Mouse (Mus musculus) kidney, embryonic 15.5 days (tissue): Measurements from ENCODE around the gene Rgs12. TPM values are rescaled to one million over a fixed set of nuclear protein-coding genes. Genes with fewer than 3 reads are reported as not detected.

Source experiments
- ATAC-seq: fragments of 200-750 bp; cut with Nextera tagmentation; replicated peaks from 2 replicates; pipeline ENCODE4 v1.8.0; 2017; ENCODE audit warnings: moderate TSS enrichment; ENCODE audit not compliant: low FRiP score
- H3K27ac ChIP-seq: fragments of 300-500 bp; sonication (generic); 2 replicates; pipeline ENCODE4 v1.5.1; 2015; ENCODE audit warnings: mild to moderate bottlenecking, inconsistent platforms
- H3K27me3 ChIP-seq: fragments of 300-500 bp; sonication (generic); 2 replicates; pipeline ENCODE4 v1.6.1; 2015; ENCODE audit warnings: inconsistent platforms
- H3K36me3 ChIP-seq: fragments of 300-500 bp; sonication (generic); 2 replicates; pipeline ENCODE4 v1.6.1; 2015; ENCODE audit warnings: inconsistent platforms
- H3K4me1 ChIP-seq: fragments of 300-500 bp; sonication (generic); 2 replicates; pipeline ENCODE4 v1.6.1; 2015; ENCODE audit warnings: inconsistent platforms
- H3K4me2 ChIP-seq: fragments of 300-500 bp; sonication (generic); 2 replicates; pipeline ENCODE4 v1.6.1; 2015; ENCODE audit warnings: moderate library complexity, mild to moderate bottlenecking, inconsistent platforms
- H3K4me3 ChIP-seq: fragments of 300-500 bp; sonication (generic); replicated peaks from 2 replicates; pipeline ENCODE4 v1.5.1; 2015; ENCODE audit warnings: mild to moderate bottlenecking, inconsistent platforms
- H3K9ac ChIP-seq: fragments of 300-500 bp; sonication (generic); 2 replicates; pipeline ENCODE4 v1.6.1; 2015; ENCODE audit warnings: mild to moderate bottlenecking, inconsistent platforms
- H3K9me3 ChIP-seq: fragments of 300-500 bp; sonication (generic); replicated peaks from 2 replicates; pipeline ENCODE4 v1.6.1; 2016; ENCODE audit warnings: inconsistent platforms
- WGBS: fragments of 180-500 bp; shearing (Covaris S2); methylation state at CpG from one replicate; pipeline ENCODE4 v1.1.7; 2015; ENCODE audit warnings: mixed read lengths; 5-methylcytosine and 5-hydroxymethylcytosine counted together
- polyA plus RNA-seq: library from polyadenylated mRNA; unstranded; fragments of >200 nt; fragmentation: Nextera tagmentation; extraction: Ambion mirVana; gene quantifications from 2 replicates; pipeline ENCODE4 v1.2.1, GENCODE M21; 2015

Rgs12 gene
- polyA plus RNA-seq, 1 experiment from 2014 or later, result 35.2 TPM

DNA sequence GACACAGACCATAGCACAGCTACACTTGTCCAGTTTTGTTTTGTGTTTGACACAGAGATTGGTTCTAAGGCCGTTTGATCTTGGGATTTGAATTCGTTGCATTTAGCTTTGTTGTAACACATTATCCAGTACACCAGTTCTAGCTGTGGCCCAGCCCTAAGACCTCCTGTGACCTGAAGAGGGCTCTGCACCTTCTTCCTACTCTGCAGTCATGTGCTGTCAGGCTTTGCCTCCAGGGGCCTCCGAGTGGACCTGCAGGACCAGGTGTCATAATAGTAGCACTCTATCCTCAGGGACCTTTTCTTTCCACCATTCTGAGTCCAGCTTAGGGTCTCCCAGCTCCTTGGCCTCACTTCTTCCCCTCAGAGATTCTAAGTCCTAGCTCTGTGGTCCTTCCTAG, 23.2 kb downstream of the Rgs12 start:
- no peaks in the 10 kb centered on the region for H3K27me3 ChIP-seq
- H3K4me1 ChIP-seq, result no peaks in the 10 kb centered on the region
- H3K4me2 ChIP-seq, result no peak overlapping the region
- no peak overlapping the region for H3K9ac ChIP-seq
- H3K9me3 ChIP-seq, result no peaks in the 10 kb centered on the region
- no peak overlapping the region for H3K4me3 ChIP-seq
- no peak overlapping the region for H3K27ac ChIP-seq
- 87% methylated on average over 3 of the region's 3 CpGs for WGBS
- no peak for ATAC-seq
- peaks cover 59% of the 10 kb centered on the region for H3K36me3 ChIP-seq

DNA sequence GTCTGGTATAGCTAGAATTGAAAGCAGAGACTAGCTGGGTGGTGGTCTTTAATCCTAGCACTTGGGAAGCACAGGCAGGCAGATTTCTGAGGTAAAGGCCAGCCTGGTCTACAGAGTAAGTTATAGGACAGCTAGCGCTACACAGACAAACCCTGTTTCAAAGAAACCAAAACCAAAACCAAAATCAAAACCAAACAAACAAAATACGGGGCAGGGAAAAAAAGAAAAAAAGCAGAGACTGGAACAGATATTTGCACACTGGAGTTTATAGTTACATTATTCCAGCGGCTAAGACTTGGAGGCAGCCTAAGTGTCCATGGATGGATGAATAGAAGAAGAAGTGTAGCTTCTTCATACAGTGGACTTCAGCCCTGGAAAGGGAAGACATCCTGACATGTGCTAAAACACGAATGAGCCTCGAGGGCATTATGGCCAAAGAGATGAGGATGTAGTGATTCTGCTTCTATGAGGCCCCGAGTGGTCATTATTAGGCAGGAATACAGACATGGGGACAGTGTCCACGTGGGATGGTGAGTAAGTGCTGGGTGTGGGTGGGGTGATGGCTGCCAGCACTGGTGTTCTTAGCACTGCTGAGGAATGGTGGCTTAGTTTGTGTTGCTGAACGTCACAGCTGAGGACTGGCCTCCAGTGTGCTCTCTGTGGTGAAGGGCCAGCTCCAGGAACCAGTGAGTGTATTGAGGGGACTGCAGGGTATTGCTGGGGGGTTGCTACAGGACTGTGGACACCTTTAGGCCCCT, 24.5 kb downstream of the Rgs12 start:
- WGBS, result 84% methylated on average over 8 of the region's 8 CpGs
- ATAC-seq, result no peak
- no peak overlapping the region for H3K4me2 ChIP-seq
- no peaks in the 10 kb centered on the region for H3K27me3 ChIP-seq
- H3K9me3 ChIP-seq, result no peaks in the 10 kb centered on the region
- no peaks in the 10 kb centered on the region for H3K4me1 ChIP-seq
- H3K9ac ChIP-seq, result no peak overlapping the region
- H3K27ac ChIP-seq, result no peak overlapping the region
- H3K4me3 ChIP-seq, result no peak overlapping the region
- peaks cover 56% of the 10 kb centered on the region for H3K36me3 ChIP-seq

DNA sequence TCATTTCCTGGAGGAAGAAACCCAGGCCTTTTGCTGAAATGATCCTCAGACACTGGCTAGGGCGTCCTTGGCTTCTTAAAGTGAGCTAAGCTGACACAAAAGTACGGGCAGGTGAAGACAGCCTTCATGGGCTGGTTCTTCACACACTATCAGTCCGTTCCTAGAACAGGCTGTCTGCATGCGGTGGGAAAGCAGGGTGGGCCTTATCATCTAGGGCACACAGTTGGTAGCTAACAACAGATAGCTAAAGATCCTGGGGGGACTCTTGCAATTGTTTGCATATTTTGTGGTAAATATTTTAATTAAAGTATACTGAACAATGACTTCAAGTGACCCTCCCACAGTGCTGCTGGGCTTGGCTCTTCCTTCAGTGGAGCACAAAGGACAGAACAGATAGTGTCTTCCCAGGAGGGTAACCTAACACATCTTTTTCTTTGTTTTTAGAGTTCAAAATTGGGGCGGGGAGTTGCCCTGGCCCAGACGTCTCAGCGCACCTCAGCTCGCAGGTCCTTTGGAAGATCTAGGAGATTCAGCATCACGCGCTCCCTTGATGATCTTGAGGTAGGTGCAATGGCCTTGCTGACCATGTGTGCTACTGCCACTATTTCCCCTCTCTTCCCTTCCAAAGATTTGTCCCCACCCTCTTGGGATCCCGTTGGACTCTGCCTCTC, 25.7 kb downstream of the Rgs12 start:
- Histone ChIP-seq H3K27ac (no peak overlapping the region), H3K4me1 (peaks cover 4% of the 10 kb centered on the region; the same call in 1 of the 2 replicates), H3K4me3 (no peak overlapping the region), H3K27me3 (no peaks in the 10 kb centered on the region), H3K9me3 (no peaks in the 10 kb centered on the region), H3K4me2 (no peak overlapping the region), H3K9ac (no peak overlapping the region), H3K36me3 (peaks cover 55% of the 10 kb centered on the region)
- WGBS, result 85% methylated on average over 11 of the region's 11 CpGs
- ATAC-seq, result no peak

DNA sequence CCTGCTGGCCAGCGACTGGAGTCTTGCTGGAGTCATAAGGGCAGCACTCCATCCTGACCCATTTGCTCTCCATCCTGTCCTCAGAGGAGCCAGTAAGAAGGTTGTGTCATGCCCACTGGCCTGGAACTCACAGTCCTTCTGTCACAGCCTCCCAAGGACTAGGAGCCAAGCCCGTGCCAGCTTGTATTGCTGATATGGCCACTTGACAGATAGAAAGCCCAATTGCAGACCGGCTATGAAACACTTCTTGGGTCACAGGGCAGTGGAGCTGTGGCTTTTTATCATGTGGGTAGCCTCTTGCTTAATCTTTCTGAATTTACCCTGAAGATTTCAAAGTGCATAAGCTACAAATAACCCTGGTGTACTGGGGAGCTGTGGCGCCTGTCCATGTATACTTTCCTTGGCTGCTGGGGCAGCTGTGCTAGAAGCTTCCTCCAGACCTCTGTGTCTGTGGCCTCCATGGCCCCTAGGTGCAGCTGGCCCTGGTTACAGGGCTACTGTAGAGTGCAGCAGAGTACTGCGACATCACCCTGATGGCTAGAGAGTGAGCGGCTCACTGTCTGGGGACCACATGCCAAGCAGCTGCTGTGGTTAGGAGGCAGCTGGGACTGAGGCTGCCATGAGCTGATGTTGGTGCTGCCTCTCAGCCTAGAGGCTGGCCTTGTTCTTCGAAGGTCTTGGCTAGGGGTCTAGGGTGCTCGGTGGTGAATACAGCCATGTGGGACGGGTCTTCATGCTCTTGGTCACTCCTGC, 27.5 kb downstream of the Rgs12 start:
- Histone ChIP-seq H3K4me3 (no peak overlapping the region), H3K27me3 (no peaks in the 10 kb centered on the region), H3K4me1 (peaks cover 6% of the 10 kb centered on the region; the same call in 1 of the 2 replicates), H3K4me2 (no peak overlapping the region), H3K27ac (no peak overlapping the region), H3K9ac (no peak overlapping the region), H3K9me3 (no peaks in the 10 kb centered on the region), H3K36me3 (peaks cover 49% of the 10 kb centered on the region)
- 90% methylated on average over 9 of the region's 9 CpGs for WGBS
- ATAC-seq, result no peak

DNA sequence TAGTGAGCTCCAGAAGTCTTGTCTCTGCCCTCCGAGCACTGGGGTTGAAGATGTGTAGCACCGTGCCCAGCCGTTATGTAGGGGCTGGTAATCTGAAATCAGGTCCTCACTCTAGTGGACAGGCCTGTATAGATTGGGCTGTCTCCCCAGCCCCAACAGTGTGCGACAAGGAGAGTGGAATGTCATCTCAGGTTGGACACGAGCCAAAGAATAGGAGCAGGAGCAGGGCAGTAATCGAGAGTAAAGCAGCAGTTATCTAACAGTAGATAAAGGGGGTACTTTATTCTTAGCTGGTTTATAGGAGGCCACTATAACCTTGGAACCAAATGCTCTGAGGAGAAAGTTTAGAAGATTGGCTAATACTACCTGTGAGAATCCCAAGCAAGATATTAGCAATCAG, 30.9 kb downstream of the Rgs12 start:
- Histone ChIP-seq H3K4me3 (no peak overlapping the region), H3K4me2 (no peak overlapping the region), H3K27ac (no peak overlapping the region), H3K9me3 (no peaks in the 10 kb centered on the region), H3K4me1 (peaks cover 9% of the 10 kb centered on the region; the same call in 1 of the 2 replicates), H3K36me3 (peaks cover 62% of the 10 kb centered on the region), H3K9ac (no peak overlapping the region), H3K27me3 (no peaks in the 10 kb centered on the region)
- no peak for ATAC-seq
- WGBS, result 72% methylated on average over 6 of the region's 6 CpGs

DNA sequence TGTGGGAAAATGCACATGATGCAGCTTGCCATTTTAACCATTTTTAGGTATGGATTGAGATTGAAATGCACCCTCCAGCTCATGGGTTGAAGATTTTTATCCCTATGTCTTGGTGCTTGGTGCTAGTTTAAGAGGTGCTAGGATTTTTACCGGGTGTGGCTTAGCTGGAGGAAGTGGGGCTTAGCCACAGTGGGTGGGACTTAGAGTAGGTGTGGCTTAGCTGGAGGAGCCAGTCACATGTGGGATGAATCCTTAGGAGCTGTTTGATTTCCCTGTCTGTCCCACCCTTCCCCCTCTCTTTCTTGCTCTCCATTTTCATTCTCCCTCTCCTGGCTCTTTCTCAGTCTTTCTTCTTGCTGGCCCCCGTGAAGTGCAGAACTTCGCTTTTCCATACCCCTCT, 32.5 kb downstream of the Rgs12 start:
- Histone ChIP-seq H3K36me3 (peaks cover 46% of the 10 kb centered on the region), H3K9me3 (no peaks in the 10 kb centered on the region), H3K4me2 (no peak overlapping the region), H3K27ac (no peak overlapping the region), H3K4me1 (peaks cover 9% of the 10 kb centered on the region; the same call in 1 of the 2 replicates), H3K9ac (no peak overlapping the region), H3K27me3 (no peaks in the 10 kb centered on the region), H3K4me3 (no peak overlapping the region)
- WGBS, result 52% methylated on average over 3 of the region's 3 CpGs
- ATAC-seq, result no peak

DNA sequence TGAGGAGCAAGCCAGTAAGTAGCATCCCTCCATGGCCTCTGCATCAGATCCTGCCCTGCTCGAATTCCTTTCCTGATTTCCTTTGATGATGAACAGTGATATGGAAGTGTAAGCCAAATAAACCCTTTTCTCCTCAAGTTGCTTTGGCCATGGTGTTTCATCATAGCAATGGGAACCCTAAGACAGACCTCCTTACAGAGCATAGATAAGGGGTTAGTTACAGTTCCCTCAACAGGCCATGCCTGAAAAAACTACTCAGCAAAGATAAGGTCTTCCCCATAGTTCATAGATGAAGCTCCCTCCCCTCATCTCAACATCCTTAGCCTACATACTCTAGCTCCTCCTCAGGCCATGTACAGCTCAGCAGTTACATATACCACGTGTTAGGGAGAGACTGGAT, 35.7 kb downstream of the Rgs12 start:
- H3K9ac ChIP-seq, result no peak overlapping the region
- H3K27ac ChIP-seq, result no peak overlapping the region
- no peak overlapping the region for H3K4me2 ChIP-seq
- H3K9me3 ChIP-seq, result no peaks in the 10 kb centered on the region
- H3K27me3 ChIP-seq, result no peaks in the 10 kb centered on the region
- H3K4me3 ChIP-seq, result no peak overlapping the region
- peaks cover 17% of the 10 kb centered on the region for H3K4me1 ChIP-seq
- peaks cover 32% of the 10 kb centered on the region for H3K36me3 ChIP-seq
- WGBS, result 69% methylated on average over 2 of the region's 2 CpGs
- ATAC-seq, result no peak

DNA sequence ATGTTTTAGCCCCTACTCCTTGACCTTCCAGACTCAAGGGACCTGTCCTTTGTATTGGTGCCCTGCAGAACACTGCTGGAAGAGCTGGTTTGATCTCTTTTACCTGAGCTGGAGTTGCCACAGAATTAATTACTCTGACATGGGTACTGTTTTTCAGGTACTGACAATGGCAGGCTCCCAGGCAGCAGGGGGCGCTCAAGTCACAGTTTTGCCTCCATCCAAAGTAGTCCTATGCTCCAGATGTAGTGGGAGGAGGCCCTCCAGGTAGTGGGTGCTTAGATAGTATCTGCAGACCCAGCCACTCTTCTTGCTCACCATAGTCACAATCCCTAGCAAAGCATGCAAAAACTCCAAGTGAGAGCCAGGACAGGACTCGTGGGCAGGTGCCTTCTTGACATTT, 36.6 kb downstream of the Rgs12 start:
- Histone ChIP-seq H3K4me1 (peaks cover 17% of the 10 kb centered on the region), H3K36me3 (peaks cover 32% of the 10 kb centered on the region), H3K9ac (no peak overlapping the region), H3K27me3 (no peaks in the 10 kb centered on the region), H3K27ac (no peak overlapping the region), H3K9me3 (no peaks in the 10 kb centered on the region), H3K4me3 (no peak overlapping the region), H3K4me2 (no peak overlapping the region)
- peak; percentile 59; the same call in 1 of the 2 replicates for ATAC-seq
- 34% methylated on average over 2 of the region's 2 CpGs for WGBS

DNA sequence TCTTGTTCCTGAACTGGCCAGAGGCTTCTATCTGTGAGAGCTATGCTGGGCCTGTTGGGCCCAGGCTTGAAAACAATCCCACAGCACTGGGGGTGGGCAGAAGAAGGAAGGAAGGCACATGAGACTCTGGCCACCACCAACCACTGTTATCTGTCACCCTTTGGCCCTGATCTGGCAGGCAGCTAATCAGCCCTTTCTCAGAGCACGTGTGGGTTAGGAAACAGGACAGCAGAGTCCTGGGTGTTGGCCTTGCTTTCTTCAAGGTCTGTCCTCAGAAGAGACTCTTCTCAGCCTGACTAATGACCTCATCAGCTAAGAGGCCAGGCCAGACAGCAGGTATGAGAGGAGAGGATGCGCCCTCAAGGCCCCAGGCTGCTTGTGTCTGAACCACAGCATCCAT, 38.2 kb downstream of the Rgs12 start:
- Histone ChIP-seq H3K4me2 (no peak overlapping the region), H3K27ac (no peak overlapping the region), H3K9ac (no peak overlapping the region), H3K27me3 (no peaks in the 10 kb centered on the region), H3K9me3 (no peaks in the 10 kb centered on the region), H3K4me3 (no peak overlapping the region), H3K36me3 (peaks cover 29% of the 10 kb centered on the region), H3K4me1 (peaks cover 12% of the 10 kb centered on the region)
- ATAC-seq, result no peak
- WGBS, result 87% methylated on average over 2 of the region's 2 CpGs

DNA sequence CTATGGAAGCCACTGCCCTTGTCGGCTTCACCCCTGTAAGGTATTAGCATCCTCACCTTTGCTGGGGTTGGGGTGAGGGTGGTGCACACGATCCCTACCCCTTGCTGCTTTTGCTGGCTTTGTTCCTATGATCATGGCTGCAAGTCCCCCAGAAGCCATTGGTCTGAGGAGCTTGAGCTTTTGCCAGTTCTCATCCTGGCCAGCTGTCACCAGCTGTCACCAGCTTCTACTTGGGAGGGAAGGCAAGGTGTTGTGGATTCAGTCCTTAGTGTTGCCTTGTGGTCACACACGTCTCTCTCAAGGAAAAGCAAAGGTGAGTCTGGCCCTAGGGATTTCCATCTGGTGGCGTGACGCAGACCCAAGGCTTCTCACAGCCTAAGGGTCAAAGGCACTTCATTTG, 39.4 kb downstream of the Rgs12 start:
- Histone ChIP-seq H3K4me3 (no peak overlapping the region), H3K9ac (no peak overlapping the region), H3K27ac (peak overlapping the region; percentile 51; the same call in 1 of the 2 replicates), H3K36me3 (peaks cover 18% of the 10 kb centered on the region; the same call in 1 of the 2 replicates), H3K9me3 (no peaks in the 10 kb centered on the region), H3K4me2 (no peak overlapping the region), H3K27me3 (no peaks in the 10 kb centered on the region), H3K4me1 (peaks cover 12% of the 10 kb centered on the region)
- WGBS, result 71% methylated on average over 5 of the region's 5 CpGs
- no peak for ATAC-seq

DNA sequence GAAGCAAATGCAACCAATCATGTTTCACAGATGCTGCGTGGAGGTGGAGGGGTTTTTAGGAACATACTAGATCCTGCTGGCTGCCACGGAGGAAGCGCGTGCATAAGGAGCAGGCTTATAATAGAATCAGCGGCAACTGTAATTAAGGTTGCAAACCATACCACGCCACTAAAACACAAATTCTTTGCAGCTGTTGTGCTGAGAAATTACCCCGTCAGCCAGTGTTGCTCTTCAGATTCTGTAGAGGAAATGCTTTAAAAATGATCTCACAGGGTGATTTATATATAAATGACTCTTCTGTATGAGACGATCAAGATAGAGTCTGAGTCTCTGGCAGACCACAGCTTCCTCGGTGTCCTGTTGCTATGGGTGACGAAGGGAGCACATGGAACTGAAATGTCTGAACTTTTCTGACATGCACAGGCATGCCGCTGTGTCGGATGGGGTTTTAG, 40.1 kb downstream of the Rgs12 start:
- H3K4me2 ChIP-seq, result no peak overlapping the region
- peak overlapping the region; percentile 51; the same call in 1 of the 2 replicates for H3K27ac ChIP-seq
- peaks cover 12% of the 10 kb centered on the region for H3K4me1 ChIP-seq
- peaks cover 15% of the 10 kb centered on the region for H3K36me3 ChIP-seq
- no peaks in the 10 kb centered on the region for H3K27me3 ChIP-seq
- 66% methylated on average over 12 of the region's 12 CpGs for WGBS
- H3K9me3 ChIP-seq, result no peaks in the 10 kb centered on the region
- ATAC-seq, result no peak
- no peak overlapping the region for H3K9ac ChIP-seq
- no peak overlapping the region for H3K4me3 ChIP-seq

DNA sequence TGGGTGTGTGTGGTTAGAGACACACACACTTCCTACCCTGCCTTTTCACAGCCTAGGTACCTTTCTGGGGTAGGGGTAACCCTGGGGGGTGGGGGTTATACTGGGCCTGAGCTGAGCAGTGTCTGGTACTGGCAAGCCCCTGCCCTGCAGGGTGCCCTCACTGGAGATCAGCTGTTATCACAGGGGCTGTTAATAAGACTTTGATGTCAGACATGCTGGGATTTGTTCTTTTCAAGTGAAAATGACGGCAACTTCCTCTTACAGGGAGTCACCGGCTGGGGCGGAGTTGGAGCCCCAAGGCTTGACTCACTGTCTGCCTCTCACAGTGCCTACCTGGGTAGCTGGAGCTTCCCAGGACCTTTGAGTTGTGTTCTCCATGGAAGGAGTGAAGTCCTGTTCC, 49.5 kb downstream of the Rgs12 start:
- Histone ChIP-seq H3K4me2 (no peak overlapping the region), H3K36me3 (peaks cover 17% of the 10 kb centered on the region; the same call in 1 of the 2 replicates), H3K4me3 (no peak overlapping the region), H3K4me1 (peaks cover 10% of the 10 kb centered on the region), H3K27ac (no peak overlapping the region), H3K27me3 (no peaks in the 10 kb centered on the region), H3K9me3 (no peaks in the 10 kb centered on the region), H3K9ac (no peak overlapping the region)
- ATAC-seq, result no peak
- WGBS, result 61% methylated on average over 3 of the region's 3 CpGs
